Mouse (Mus musculus): ENCODE data around the gene Gm3238.
A peak's percentile ranks its signal among the peaks of the same experiment; 100 is the strongest.
"Not testable (repeated sequence)": the region's sequence is repeated elsewhere in the genome, so short reads cannot be mapped to it uniquely, and the experiment has no call there.

Gm3238 gene

DNA sequence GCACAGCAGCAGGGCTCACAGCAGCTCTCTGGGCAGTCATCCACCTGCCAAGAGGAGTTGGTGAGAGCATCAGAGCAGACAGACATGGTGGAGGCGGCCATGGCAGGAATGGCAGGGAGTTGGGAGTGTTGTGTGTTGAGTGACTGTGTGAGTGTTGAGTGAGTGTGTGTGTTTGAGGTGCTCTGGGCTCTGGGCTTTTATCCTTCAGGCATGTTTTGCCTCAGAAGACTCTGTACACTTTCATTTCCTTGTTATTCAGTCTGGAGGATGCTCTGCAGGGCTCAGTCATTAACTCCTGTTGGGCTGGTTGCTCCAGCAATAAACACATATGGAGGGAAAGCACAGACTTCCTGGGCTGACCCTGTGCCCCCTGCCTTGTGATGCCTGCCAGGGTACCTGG, at the start of gene Gm3238:
Gene Gm3238, minus strand, starts transcription at position 101 of the 400 bp plus-strand sequence.
- not testable (repeated sequence) for DNase-seq

GRCm38 (mm10) chr10:77819203-77819602, 48.1 kb upstream of the Gm3238 start:
- DNase-seq = no peak

GRCm38 (mm10) chr10:77818523-77818922, 47.4 kb upstream of the Gm3238 start:
- DNase-seq = no peak

- DNase-seq = peak; percentile 3 to 53
These were observed 44.4 kb upstream of the Gm3238 start for GRCm38 (mm10) chr10:77815514-77815913.

GRCm38 (mm10) chr10:77814382-77814781, 43.3 kb upstream of the Gm3238 start, which contains the start of gene Gm2696:
Gene Gm2696 (plus strand): TSS chr10:77814682.
- no peak for DNase-seq

- no peak for DNase-seq
These were observed 40.6 kb upstream of the Gm3238 start, which contains the start of gene Gm9507 for GRCm38 (mm10) chr10:77811743-77812142. Gene Gm9507 (minus strand): TSS chr10:77811843.

DNA sequence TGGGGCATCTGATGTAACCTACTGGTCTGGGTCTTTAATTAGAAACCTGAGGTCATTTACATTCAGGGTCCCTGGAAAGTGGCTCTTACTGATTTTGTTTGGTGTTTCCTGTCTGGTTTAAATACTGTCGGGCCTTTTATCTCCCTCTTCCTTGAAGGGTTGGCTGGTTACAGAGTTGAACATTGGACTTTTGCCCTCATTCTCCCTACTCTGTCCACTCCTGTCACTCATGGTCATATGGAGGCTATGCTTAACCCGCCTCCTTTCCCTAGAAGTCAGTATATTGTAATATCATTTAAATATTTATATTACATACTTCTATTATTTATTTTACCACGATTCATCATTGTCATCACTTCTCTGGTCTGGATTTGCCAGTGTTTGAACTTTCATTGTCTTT, 33.0 kb upstream of the Gm3238 start:
- DNase-seq = no peak

GRCm38 (mm10) chr10:77798921-77799508, 27.9 kb upstream of the Gm3238 start, which contains the start of gene Gm19668:
Gene Gm19668 (minus strand): TSS chr10:77799133.
- no peak for DNase-seq

DNA sequence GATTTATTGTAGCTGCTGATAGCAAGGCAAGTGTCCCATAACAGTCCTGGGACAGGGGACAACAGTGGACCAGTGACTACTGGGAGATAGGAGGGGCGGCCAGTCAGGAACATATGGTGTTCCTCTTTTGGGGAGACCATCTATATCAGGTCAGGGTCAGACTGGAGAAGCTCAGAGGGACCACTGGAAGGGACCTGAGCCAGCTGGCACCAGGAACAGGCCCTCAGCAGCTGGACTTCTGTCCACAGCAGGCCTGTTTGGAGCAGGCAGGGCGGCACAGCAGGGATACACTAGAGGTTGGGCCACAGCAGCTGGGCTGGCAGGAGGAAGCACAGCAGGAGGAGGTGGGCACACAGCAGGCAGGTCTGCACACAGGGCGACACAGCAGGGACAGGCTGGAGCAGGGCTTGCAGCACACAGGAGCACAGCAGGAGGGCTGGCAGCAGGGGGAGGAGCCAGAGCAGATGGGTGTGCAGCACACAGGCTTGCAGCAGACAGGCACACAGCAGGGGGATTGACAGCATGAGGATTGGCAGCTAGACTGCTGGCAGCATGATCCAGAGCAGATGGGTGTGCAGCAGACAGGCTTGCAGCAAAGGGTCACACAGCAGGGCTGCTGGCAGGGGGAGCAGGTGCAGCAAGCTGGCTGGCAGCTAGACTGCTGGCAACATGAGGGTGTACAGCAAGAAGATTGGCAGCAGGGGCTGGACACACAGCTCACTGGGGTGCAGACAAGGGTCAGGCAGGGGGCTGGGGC, 27.2 kb upstream of the Gm3238 start:
- not testable (repeated sequence) for DNase-seq

DNA sequence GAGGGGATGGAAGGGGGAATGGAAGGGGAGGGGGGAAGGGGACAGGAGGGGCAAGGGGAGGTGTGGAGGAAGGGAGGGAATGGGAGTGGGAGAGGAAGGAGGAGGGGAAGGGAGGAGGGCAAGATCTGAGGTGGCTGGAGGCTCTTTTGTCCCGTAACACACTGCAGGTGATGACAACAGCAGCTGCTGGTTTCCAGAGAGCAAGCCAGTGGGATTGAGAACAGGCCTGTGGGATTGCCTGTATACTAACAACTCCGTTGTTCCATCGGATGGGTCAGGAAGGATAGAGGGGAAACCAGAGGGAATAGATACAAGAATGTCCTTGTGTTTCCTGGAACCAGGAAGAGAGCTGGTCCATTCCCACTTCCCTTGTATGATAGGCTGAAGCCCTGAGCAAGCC, 26.6 kb upstream of the Gm3238 start:
- DNase-seq = no peak

DNA sequence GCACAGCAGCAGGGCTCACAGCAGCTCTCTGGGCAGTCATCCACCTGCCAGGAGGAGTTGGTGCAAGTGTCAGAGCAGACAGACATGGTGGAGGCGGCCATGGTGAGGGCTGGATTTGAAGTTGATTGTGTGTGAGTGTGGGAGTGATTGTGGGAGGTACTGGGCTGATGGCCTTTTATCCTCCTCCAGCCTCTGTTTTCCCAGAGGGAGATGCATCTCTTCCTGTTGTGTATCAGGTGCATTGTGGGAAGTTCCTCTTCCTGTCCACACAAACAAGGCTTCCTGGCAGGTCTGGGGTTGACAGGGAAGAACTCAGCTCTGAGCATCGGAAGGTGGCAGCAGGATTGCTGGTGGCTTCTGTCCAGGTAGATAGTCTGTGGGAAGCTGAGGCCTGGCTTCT, 23.9 kb upstream of the Gm3238 start, which contains the start of gene Gm9639:
Gene Gm9639, minus strand, starts transcription at position 101 of the 400 bp plus-strand sequence.
- DNase-seq = no peak

DNA sequence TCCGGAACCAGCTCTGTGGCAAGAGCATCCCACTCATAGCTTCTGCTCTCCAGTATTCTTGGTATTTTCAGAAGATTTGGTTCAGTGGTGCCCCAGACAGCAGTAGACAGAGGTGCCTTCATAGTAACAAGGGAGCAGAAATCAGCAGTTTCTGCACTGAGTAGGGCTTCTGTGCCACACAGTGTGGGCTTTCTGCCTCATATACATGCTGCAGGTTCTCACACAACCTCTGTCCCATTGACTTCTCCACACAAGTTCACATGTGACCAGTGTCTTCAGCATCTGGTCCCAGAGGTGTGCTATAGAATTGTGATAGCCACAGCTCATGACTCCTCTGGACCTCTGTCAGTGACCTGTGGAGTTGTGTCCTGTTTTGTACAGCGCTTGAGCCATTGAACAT, 17.5 kb upstream of the Gm3238 start:
- DNase-seq = no peak

DNA sequence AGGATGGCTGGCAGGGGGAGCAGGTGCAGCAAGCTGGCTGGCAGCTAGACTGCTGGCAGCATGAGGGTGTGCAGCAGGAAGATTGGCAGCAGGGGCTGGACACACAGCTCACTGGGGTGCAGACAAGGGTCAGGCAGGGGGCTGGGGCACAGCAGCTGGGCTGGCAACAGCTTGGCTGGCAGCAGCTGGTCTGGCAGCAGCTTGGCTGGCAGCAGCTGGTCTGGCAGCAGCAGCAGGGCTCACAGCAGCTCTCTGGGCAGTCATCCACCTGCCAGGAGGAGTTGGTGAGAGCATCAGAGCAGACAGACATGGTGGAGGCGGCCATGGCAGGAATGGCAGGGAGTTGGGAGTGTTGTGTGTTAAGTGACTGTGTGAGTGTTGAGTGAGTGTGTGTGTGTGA, 16.8 kb upstream of the Gm3238 start, which contains the start of gene Gm7137:
Gene Gm7137, minus strand, starts transcription at position 325 of the 400 bp plus-strand sequence.
- DNase-seq = not testable (repeated sequence)

- not testable (repeated sequence) for DNase-seq
These were observed 12.3 kb upstream of the Gm3238 start for GRCm38 (mm10) chr10:77783396-77783795.

GRCm38 (mm10) chr10:77782442-77782841, 11.3 kb upstream of the Gm3238 start, which contains the start of gene Gm3250:
Gene Gm3250 (minus strand): TSS chr10:77782542.
- not testable (repeated sequence) for DNase-seq

- DNase-seq = not testable (repeated sequence)
These were observed 5.7 kb upstream of the Gm3238 start, which contains the start of gene Gm7138 for GRCm38 (mm10) chr10:77776844-77777243. Gene Gm7138 (minus strand): TSS chr10:77776944.

GRCm38 (mm10) chr10:77772142-77772541, 1.0 kb upstream of the Gm3238 start:
- not testable (repeated sequence) for DNase-seq

DNA sequence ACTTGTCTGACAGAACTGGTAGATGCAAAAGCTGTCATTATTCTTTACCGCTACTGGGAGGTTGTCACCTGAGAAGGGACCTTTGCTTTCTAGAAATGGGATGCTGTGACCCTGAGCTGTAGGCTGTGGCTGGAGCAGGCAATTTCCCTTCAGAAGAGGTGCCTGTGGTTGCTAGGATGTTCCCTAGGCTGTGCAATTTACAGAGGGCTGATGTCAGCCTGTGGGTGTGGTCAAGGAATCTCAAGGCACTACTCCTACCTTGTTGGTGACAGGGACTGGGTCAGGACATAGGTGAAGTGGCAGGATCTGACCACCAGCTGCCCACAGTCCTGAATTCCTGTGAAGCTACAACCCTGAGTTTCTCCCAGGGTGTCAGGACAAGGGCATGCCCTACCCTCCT, 1.4 kb downstream of the Gm3238 start:
- DNase-seq = no peak

DNA sequence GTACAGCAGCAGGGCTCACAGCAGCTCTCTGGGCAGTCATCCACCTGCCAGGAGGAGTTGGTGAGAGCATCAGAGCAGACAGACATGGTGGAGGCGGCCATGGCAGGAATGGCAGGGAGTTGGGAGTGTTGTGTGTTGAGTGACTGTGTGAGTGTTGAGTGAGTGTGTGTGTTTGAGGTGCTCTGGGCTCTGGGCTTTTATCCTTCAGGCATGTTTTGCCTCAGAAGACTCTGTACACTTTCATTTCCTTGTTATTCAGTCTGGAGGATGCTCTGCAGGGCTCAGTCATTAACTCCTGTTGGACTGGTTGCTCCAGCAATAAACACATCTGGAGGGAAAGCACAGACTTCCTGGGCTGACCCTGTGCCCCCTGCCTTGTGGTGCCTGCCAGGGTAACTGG, 11.5 kb downstream of the Gm3238 start, which contains the start of gene Gm3233:
Gene Gm3233, minus strand, starts transcription at position 101 of the 400 bp plus-strand sequence.
- DNase-seq = not testable (repeated sequence)

DNA sequence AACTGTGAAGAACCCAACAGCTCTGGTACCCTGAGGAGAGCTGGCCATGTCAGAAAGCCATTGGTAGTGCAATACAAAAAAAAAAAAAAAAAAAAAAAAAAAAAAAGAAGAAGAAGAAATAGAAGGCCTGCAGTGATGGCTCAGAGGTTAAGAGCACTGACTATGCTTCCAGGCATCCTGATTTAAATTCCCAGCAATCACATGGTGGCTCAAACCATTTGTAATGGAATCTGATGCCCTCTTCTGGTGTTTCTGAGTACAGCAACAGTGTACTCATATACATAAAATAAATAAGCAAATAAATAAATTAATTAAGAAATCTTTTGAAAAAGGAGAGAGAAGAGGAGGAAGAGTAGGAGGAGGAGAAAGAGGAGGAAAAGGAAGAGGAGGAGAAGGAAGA, 17.7 kb downstream of the Gm3238 start:
- DNase-seq = no peak

DNA sequence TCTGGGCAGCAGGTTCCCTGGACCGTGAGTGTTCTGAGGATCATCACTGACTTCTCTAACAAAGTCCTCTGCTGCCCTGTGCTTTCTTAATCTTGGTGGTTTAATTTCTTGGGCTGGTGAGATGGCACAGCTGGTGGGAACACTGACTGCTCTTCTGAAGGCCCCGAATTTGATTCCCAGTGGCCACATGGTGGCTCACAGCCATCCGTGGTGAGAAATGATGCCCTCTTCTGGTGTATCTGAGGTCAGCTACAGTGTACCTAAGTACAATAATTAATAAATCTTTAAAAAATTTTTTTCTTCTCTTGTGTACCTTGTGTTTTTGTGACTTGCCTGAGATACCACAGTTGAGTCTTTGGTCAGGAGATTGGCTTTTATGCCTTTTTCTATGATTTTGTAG, 18.8 kb downstream of the Gm3238 start:
- DNase-seq = not testable (repeated sequence)

DNA sequence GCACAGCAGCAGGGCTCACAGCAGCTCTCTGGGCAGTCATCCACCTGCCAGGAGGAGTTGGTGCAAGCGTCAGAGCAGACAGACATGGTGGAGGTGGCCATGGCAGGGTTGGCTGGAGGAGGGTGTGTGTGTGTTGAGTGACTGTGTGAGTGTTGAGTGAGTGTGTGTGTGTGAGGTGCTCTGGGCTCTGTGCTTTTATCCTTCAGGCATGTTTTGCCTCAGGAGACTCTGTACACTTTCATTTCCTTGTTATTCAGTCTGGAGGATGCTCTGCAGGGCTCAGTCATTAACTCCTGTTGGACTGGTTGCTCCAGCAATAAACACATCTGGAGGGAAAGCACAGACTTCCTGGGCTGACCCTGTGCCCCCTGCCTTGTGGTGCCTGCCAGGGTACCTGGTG, 19.9 kb downstream of the Gm3238 start, which contains the start of gene Gm9736:
Gene Gm9736, minus strand, starts transcription at position 101 of the 400 bp plus-strand sequence.
- DNase-seq = not testable (repeated sequence)

DNA sequence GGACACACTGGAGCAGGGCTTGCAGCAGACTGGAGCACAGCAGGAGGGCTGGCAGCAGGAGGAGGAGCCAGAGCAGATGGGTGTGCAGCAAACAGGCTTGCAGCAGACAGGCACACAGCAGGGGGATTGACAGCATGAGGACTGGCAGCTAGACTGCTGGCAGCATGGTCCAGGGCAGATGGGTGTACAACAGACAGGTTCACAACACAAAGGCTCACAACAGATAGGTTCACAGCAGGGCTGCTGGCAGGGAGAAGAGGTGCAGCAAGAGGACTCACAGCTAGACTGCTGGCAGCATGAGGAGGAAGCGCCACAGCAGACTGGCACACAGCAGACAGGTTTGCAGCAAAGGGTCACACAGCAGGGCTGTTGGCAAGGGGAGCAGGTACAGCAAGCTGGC, 20.4 kb downstream of the Gm3238 start:
- DNase-seq = not testable (repeated sequence)
